Mouse (Mus musculus) testis, adult 2 months (tissue): ENCODE data around the gene Myo1d. TPM values are rescaled to one million over a fixed set of nuclear protein-coding genes. Genes with fewer than 3 reads are reported as not detected.

Experiments
- H3K27ac ChIP-seq: fragments of 200-500 bp; 2 replicates; pipeline ENCODE4 v1.5.1; 2012; ENCODE audit warnings: low read depth, low read length; ENCODE audit not compliant: control insufficient read depth, insufficient read depth
- H3K27me3 ChIP-seq: fragments of 200-500 bp; 2 replicates; pipeline ENCODE4 v1.6.1; 2012; ENCODE audit warnings: mild to moderate bottlenecking, low read length, moderate library complexity; ENCODE audit not compliant: control insufficient read depth, insufficient read depth
- H3K36me3 ChIP-seq: fragments of 200-500 bp; 2 replicates; pipeline ENCODE4 v1.6.1; 2012; ENCODE audit warnings: mild to moderate bottlenecking, low read length; ENCODE audit not compliant: control insufficient read depth, insufficient read depth
- H3K4me1 ChIP-seq: fragments of 200-500 bp; 2 replicates; pipeline ENCODE4 v1.6.1; 2012; ENCODE audit warnings: low read length; ENCODE audit not compliant: control insufficient read depth, insufficient read depth
- H3K4me3 ChIP-seq: fragments of 200-500 bp; 2 replicates; pipeline ENCODE4 v1.5.1; 2012; ENCODE audit warnings: low read depth, mild to moderate bottlenecking, low read length, moderate library complexity, mixed read lengths; ENCODE audit not compliant: control insufficient read depth
- CTCF ChIP-seq: fragments of 200-500 bp; IDR thresholded peaks from 2 replicates; pipeline ENCODE4 v1.5.1; 2012; ENCODE audit warnings: low read depth, mild to moderate bottlenecking, inconsistent platforms, low read length, moderate library complexity; ENCODE audit not compliant: control insufficient read depth, insufficient read depth, insufficient replicate concordance
- POLR2A ChIP-seq: fragments of 200-500 bp; IDR thresholded peaks from 2 replicates; pipeline ENCODE4 v1.6.1; 2012; ENCODE audit warnings: low read depth, mild to moderate bottlenecking, inconsistent platforms, low read length, moderate library complexity; ENCODE audit not compliant: control insufficient read depth
- polyA plus RNA-seq: library from polyadenylated mRNA; depleted of rRNA; stranded (reverse); fragments of >200 nt; gene quantifications from 2 replicates; pipeline ENCODE4 v1.2.3, GENCODE M21; 2012

The Myo1d gene
- polyA plus RNA-seq, 1 experiment: 4.6 TPM

GRCm38 (mm10) chr11:80490831-80491230 lies 289.0 kb downstream of the Myo1d start:
- Histone ChIP-seq H3K27ac (no peak overlapping the region), H3K4me1 (no peaks in the 10 kb centered on the region; the same call in 1 of the 2 replicates), H3K36me3 (no peaks in the 10 kb centered on the region), H3K4me3 (no peak overlapping the region), H3K27me3 (no peaks in the 10 kb centered on the region)
- TF ChIP-seq CTCF: no peak
- no peak for TF ChIP-seq POLR2A

- H3K27ac ChIP-seq: no peak overlapping the region
- H3K4me1 ChIP-seq: no peaks in the 10 kb centered on the region; the same call in 1 of the 2 replicates
These were observed 290.0 kb downstream of the Myo1d start for GRCm38 (mm10) chr11:80489882-80490196.

GRCm38 (mm10) chr11:80489172-80489881 lies 290.5 kb downstream of the Myo1d start:
- Histone ChIP-seq H3K36me3 (no peaks in the 10 kb centered on the region), H3K27ac (no peak overlapping the region), H3K27me3 (no peaks in the 10 kb centered on the region), H3K4me3 (no peak overlapping the region), H3K4me1 (no peaks in the 10 kb centered on the region; the same call in 1 of the 2 replicates)
- no peak for TF ChIP-seq POLR2A

More at GRCm38 (mm10) chr11:80489882-80490196, 290.0 kb downstream of the Myo1d start:
- Histone ChIP-seq H3K36me3 (no peaks in the 10 kb centered on the region), H3K4me3 (no peak overlapping the region), H3K27me3 (no peaks in the 10 kb centered on the region)
- no peak for TF ChIP-seq CTCF
- no peak for TF ChIP-seq POLR2A

- Histone ChIP-seq H3K4me1 (no peaks in the 10 kb centered on the region; the same call in 1 of the 2 replicates), H3K4me3 (no peak overlapping the region), H3K27ac (no peak overlapping the region), H3K36me3 (no peaks in the 10 kb centered on the region), H3K27me3 (no peaks in the 10 kb centered on the region)
- no peak for TF ChIP-seq CTCF
- TF ChIP-seq POLR2A: no peak
These were observed 291.8 kb downstream of the Myo1d start for GRCm38 (mm10) chr11:80487904-80488587.

- Histone ChIP-seq H3K36me3 (no peaks in the 10 kb centered on the region), H3K27me3 (no peaks in the 10 kb centered on the region), H3K4me3 (no peak overlapping the region), H3K27ac (no peak overlapping the region), H3K4me1 (no peaks in the 10 kb centered on the region; the same call in 1 of the 2 replicates)
- TF ChIP-seq POLR2A (no peak), CTCF (no peak)
These were observed 294.1 kb downstream of the Myo1d start for GRCm38 (mm10) chr11:80485622-80486206.

- Histone ChIP-seq H3K27me3 (no peaks in the 10 kb centered on the region), H3K27ac (no peak overlapping the region), H3K36me3 (no peaks in the 10 kb centered on the region), H3K4me1 (no peaks in the 10 kb centered on the region; the same call in 1 of the 2 replicates), H3K4me3 (no peak overlapping the region)
- no peak for TF ChIP-seq CTCF
- no peak for TF ChIP-seq POLR2A
These were observed 294.7 kb downstream of the Myo1d start for GRCm38 (mm10) chr11:80485120-80485551.

GRCm38 (mm10) chr11:80484191-80484791 lies 295.5 kb downstream of the Myo1d start:
- Histone ChIP-seq H3K4me1 (no peaks in the 10 kb centered on the region; the same call in 1 of the 2 replicates), H3K4me3 (no peak overlapping the region), H3K36me3 (no peaks in the 10 kb centered on the region), H3K27ac (no peak overlapping the region), H3K27me3 (no peaks in the 10 kb centered on the region)
- TF ChIP-seq POLR2A (no peak), CTCF (no peak)
